Mouse (Mus musculus): Measurements from ENCODE around the gene Slc39a13.

- TF ChIP-seq CTCF (IDR thresholded peaks at IDR 0.05; ENCODE audit: low read depth, low read length) (peak; percentile 92), POLR2A (IDR thresholded peaks at IDR 0.05; ENCODE audit: extremely low read depth, insufficient read depth, low read length) (no peak)
These were observed 4.7 kb downstream of the Slc39a13 start for GRCm38 (mm10) chr2:91065544-91065943.
